Comparison of ENCODE assay signal across 9 mouse cellular contexts in the genomic region with DNA sequence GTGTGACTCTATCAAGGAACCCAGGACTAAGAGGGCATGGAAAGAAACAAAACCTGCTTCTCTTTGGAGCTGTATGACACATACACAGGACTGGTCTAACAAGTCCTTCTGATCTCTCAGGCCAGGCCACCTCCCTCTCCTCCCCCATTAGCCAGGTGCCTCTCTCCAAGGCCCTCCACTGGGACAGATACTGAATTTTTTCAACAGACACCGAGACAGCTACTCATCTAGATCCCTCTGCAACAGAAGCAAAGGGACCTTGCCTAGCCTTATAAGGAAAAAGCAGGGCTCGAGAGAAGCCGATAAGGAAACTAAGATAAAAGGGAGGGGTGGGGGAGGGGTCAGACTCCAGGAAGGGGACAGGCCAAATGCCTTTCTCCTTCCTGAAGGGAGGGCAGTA. TPM values are rescaled to one million over a fixed set of nuclear protein-coding genes. Genes with fewer than 3 reads are reported as not detected.
DNase-seq lines count a peak whose midpoint lies in the region; ATAC-seq and TF ChIP-seq lines count a peak whose summit lies in the region.
"Had no signal": no experiment of that assay in that cellular context is flagged by ENCODE, and none has a peak within 500 bp of the region (broad histone marks: within the 10 kb centered on the region; RNA-seq: fewer than 3 reads in every experiment).

No protein-coding gene starts in this region.

- TF ChIP-seq CTCF in testis, adult 2 months (IDR thresholded peaks at IDR 0.05; ENCODE audit: control insufficient read depth, insufficient read depth, insufficient replicate concordance, low read depth, low read length): no peak

- no peaks in the 10 kb centered on the region for H3K9me3 ChIP-seq in stomach, embryonic 16.5 days (replicated peaks; ENCODE audit: control insufficient read depth, low read length)

- H3K9ac ChIP-seq in stomach, embryonic 16.5 days (ENCODE audit: low read length): 0 out of 2 replicates have a peak overlapping the region, but pooled peaks have one; percentile 5

- intact Hi-C loops in left cerebral cortex, postnatal 25 days (cut with DNase I): no loop called here

- H3K4me1 ChIP-seq in testis, adult 2 months (ENCODE audit: control insufficient read depth, insufficient read depth, low read length): peaks cover 2% of the 10 kb centered on the region; the same call in 1 of the 2 replicates
- H3K4me1 ChIP-seq in stomach, embryonic 16.5 days (ENCODE audit: control insufficient read depth, insufficient read depth, low read length): peaks cover 51% of the 10 kb centered on the region

- no peaks in the 10 kb centered on the region for H3K27me3 ChIP-seq in testis, adult 2 months (ENCODE audit: control insufficient read depth, insufficient read depth, low read length)
- no peaks in the 10 kb centered on the region for H3K27me3 ChIP-seq in stomach, embryonic 16.5 days (ENCODE audit: control insufficient read depth, insufficient read depth, low read length)

- peak overlapping the region; percentile 39 for H3K4me2 ChIP-seq in stomach, embryonic 16.5 days (ENCODE audit: low read depth, low read length)

- peak overlapping the region; percentile 74 for H3K27ac ChIP-seq in testis, adult 2 months (ENCODE audit: control insufficient read depth, insufficient read depth, low read depth, low read length)
- peak overlapping the region; percentile 96 for H3K27ac ChIP-seq in stomach, embryonic 16.5 days (ENCODE audit: low read length)

- peak; percentile 71 for ATAC-seq in stomach, embryonic 16.5 days (ENCODE audit: insufficient read depth, low FRiP score)

- no peaks in the 10 kb centered on the region; the same call in 1 of the 2 replicates for H3K36me3 ChIP-seq in testis, adult 2 months (ENCODE audit: control insufficient read depth, insufficient read depth, low read length)
- 0 out of 2 replicates have a peak, but pooled peaks cover 2% of the 10 kb centered on the region for H3K36me3 ChIP-seq in stomach, embryonic 16.5 days (ENCODE audit: control insufficient read depth, insufficient read depth, low read length)

- DNase-seq in adrenal gland, adult 2 months: peak; percentile 68
- DNase-seq in adrenal gland, postnatal 25 days: no peak
- DNase-seq in testis, postnatal 10 days (ENCODE audit: low spot score): no peak
- DNase-seq in kidney, postnatal 14 days: peak; percentile 46
- no peak for DNase-seq in left cerebral cortex, postnatal 25 days (ENCODE audit: low spot score in 2 of 2)
- no peak for DNase-seq in gastrocnemius, postnatal 4 days (ENCODE audit: low spot score in 2 of 2)

- WGBS in stomach, embryonic 16.5 days: 10% methylated on average over 3 of the region's 3 CpGs

- TF ChIP-seq POLR2A in testis, adult 2 months (IDR thresholded peaks at IDR 0.05; ENCODE audit: control insufficient read depth, low read depth, low read length): no peak

- H3K4me3 ChIP-seq in testis, adult 2 months (ENCODE audit: control insufficient read depth, low read depth, low read length): no peak overlapping the region
- 0 out of 2 replicates have a peak overlapping the region, but pooled peaks have one; percentile 4 for H3K4me3 ChIP-seq in stomach, embryonic 16.5 days (replicated peaks; ENCODE audit: low read length)

RNA-seq across cellular contexts. Expression of gene Ctnnd1, which starts 17.6 kb away (rescaled TPM):
- 100 to 1,000 TPM; 112 to 135 TPM for total RNA-seq in adrenal gland, adult 2 months (2021)
- 20.4 and 25.8 TPM in 2 replicates for polyA plus RNA-seq in adrenal gland, adult 2 months (2012; rRNA removed)
- 130 and 154 TPM in 2 replicates for total RNA-seq in adrenal gland, postnatal 25 days (2021)
- 19.9 and 24.3 TPM in 2 replicates for polyA plus RNA-seq in testis, adult 2 months (2012; rRNA removed)
- polyA plus RNA-seq in stomach, embryonic 16.5 days (2015; fragmentation: Nextera tagmentation; extraction: Ambion mirVana): 75.7 and 84.4 TPM in 2 replicates
- 10 to 100 TPM; 69.0 to 69.4 TPM for total RNA-seq in left cerebral cortex, postnatal 25 days (2021)
- 10 to 100 TPM; 89.3 to 97.3 TPM for total RNA-seq in gastrocnemius, postnatal 4 days (2021)

RNA-seq across cellular contexts. Expression of gene Btbd18, which starts 25.9 kb away (rescaled TPM):
- total RNA-seq in adrenal gland, adult 2 months (2021): under 1 TPM in 1 of 2 experiments, not detected in 1; 0.09 TPM
- 0.03 TPM in 1 of 2 replicates, not detected in the other for polyA plus RNA-seq in adrenal gland, adult 2 months (2012; rRNA removed)
- total RNA-seq in adrenal gland, postnatal 25 days (2021): 0.18 and 0.38 TPM in 2 replicates
- 4.1 and 4.2 TPM in 2 replicates for polyA plus RNA-seq in testis, adult 2 months (2012; rRNA removed)
- polyA plus RNA-seq in stomach, embryonic 16.5 days (2015; fragmentation: Nextera tagmentation; extraction: Ambion mirVana): 0.26 TPM in 2 replicates
- total RNA-seq in left cerebral cortex, postnatal 25 days (2021): not detected
- total RNA-seq in gastrocnemius, postnatal 4 days (2021): under 1 TPM in 1 of 2 experiments, not detected in 1; 0.08 TPM
- total RNA-seq: heart, adult 18-20 months had no signal

RNA-seq across cellular contexts. Expression of gene Selenoh, which starts 37.6 kb away (rescaled TPM):
- total RNA-seq in adrenal gland, adult 2 months (2021): 10 to 100 TPM; 19.2 to 29.8 TPM
- polyA plus RNA-seq in adrenal gland, adult 2 months (2012; rRNA removed): 42.2 and 63.0 TPM in 2 replicates
- total RNA-seq in adrenal gland, postnatal 25 days (2021): 36.4 and 54.0 TPM in 2 replicates
- polyA plus RNA-seq in testis, adult 2 months (2012; rRNA removed): 13.5 and 16.3 TPM in 2 replicates
- polyA plus RNA-seq in stomach, embryonic 16.5 days (2015; fragmentation: Nextera tagmentation; extraction: Ambion mirVana): 184 and 203 TPM in 2 replicates
- total RNA-seq in left cerebral cortex, postnatal 25 days (2021): 10 to 100 TPM; 31.7 to 39.6 TPM
- 10 to 100 TPM; 32.2 to 49.9 TPM for total RNA-seq in gastrocnemius, postnatal 4 days (2021)

RNA-seq across cellular contexts. Expression of gene Gm28635, which starts 44.8 kb away (rescaled TPM):
- not detected for total RNA-seq in adrenal gland, adult 2 months (2021)
- not detected in 2 replicates for polyA plus RNA-seq in adrenal gland, adult 2 months (2012; rRNA removed)
- not detected in 2 replicates for total RNA-seq in adrenal gland, postnatal 25 days (2021)
- not detected in 2 replicates for polyA plus RNA-seq in testis, adult 2 months (2012; rRNA removed)
- not detected in 2 replicates for polyA plus RNA-seq in stomach, embryonic 16.5 days (2015; fragmentation: Nextera tagmentation; extraction: Ambion mirVana)
- total RNA-seq in left cerebral cortex, postnatal 25 days (2021): 1 to 10 TPM; 7.7 to 10.0 TPM
- under 1 TPM; 0.08 to 0.76 TPM for total RNA-seq in gastrocnemius, postnatal 4 days (2021)

RNA-seq across cellular contexts. Expression of gene Med19, which starts 45.2 kb away (rescaled TPM):
- 10 to 100 TPM; 24.3 to 24.8 TPM for total RNA-seq in adrenal gland, adult 2 months (2021)
- polyA plus RNA-seq in adrenal gland, adult 2 months (2012; rRNA removed): 12.3 and 15.1 TPM in 2 replicates
- 23.0 and 26.8 TPM in 2 replicates for total RNA-seq in adrenal gland, postnatal 25 days (2021)
- polyA plus RNA-seq in testis, adult 2 months (2012; rRNA removed): 11.8 and 14.3 TPM in 2 replicates
- polyA plus RNA-seq in stomach, embryonic 16.5 days (2015; fragmentation: Nextera tagmentation; extraction: Ambion mirVana): 27.2 and 28.3 TPM in 2 replicates
- total RNA-seq in left cerebral cortex, postnatal 25 days (2021): 10 to 100 TPM; 30.4 to 32.0 TPM
- 10 to 100 TPM; 17.8 to 19.3 TPM for total RNA-seq in gastrocnemius, postnatal 4 days (2021)

Comparison
In these comparisons a context has a peak if more than half of its experiments do, and no peak if none do; other contexts are left out.
1. DNase-seq: peak in adrenal gland, adult 2 months (single experiment) and kidney, postnatal 14 days (single experiment); none in adrenal gland, postnatal 25 days (single experiment), testis, postnatal 10 days (single experiment), left cerebral cortex, postnatal 25 days (0 of 2) and gastrocnemius, postnatal 4 days (0 of 2).